Mouse (Mus musculus) E14TG2a.4 (cell line): ENCODE data around the gene Neurod6.

Experiments
- CTCF ChIP-seq: conservative IDR thresholded peaks from 2 replicates; pipeline ENCODE4 v1.5.1; 2014; ENCODE audit warnings: low read length
- POU5F1 ChIP-seq: IDR thresholded peaks from 2 replicates; pipeline ENCODE4 v1.6.1; 2014; ENCODE audit warnings: low read length, borderline replicate concordance

- TF ChIP-seq CTCF (no peak), POU5F1 (no peak)
Observed at GRCm38 (mm10) chr6:55683506-55683905, 2.4 kb upstream of the Neurod6 start.
